Mouse (Mus musculus) left cerebral cortex, postnatal 25 days (tissue): ENCODE results near the gene Secisbp2. TPM values are rescaled to one million over a fixed set of nuclear protein-coding genes. Genes with fewer than 3 reads are reported as not detected.

Experiments
- DNase-seq, 2 experiments: peaks; one replicate each; pipeline ENCODE4 v3.0.0; 2022; ENCODE audit warnings: low spot score in 2 of 2, mixed read lengths in 1 of 2
- intact Hi-C: fragments of 180-260 bp; cut with DNase I; formaldehyde crosslinking; loops from one replicate; pipeline ENCODE4 v1.15.1; 2025
- total RNA-seq, 2 experiments: library from RNA; stranded (reverse); gene quantifications; 2 replicates each; pipeline ENCODE4 v1.2.3; 2021

Gene Secisbp2
- total RNA-seq, 2 experiments from 2014 or later = 19.4 to 20.3 TPM

DNA sequence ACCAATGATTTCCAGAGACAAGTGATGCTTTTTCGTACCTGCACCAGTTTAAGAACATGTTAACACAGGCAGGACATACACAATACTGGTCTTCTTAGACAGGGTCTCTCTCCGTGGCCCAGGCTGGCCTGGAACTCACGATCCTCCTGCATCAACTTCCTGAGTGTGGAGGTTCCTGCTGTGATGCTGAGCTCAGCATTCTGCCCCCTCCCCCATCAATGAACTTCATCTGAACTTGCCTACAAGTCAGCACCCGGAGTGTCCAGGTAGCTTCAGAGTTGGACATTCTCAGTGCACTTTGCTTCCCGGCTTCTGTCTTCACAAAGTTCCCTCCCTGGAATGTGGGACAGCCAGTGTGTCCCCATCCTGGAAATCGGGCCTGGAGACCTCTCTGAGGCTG, 73.1 kb downstream of the Secisbp2 start:
- DNase-seq = no peak
- intact Hi-C loops = no loop called here

DNA sequence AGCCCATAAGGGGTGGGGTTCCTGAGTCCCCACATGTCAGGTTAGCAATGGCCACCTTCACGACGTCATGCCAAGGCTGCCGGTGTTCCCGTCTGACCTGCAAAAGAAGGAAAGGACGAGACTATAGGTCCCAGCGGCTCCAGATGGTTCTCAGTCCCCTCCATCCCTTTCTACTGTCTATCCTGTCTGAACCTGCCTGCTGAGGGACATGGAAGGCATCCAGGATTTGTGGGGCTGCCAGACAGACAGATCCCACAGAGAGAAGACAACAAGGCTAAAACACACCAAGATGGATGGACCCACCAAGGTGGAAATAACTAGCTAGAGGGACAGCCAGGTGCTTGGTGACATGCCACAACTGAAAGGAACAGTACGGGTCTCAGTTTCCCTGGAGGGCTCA, 73.9 kb downstream of the Secisbp2 start:
- no peak for DNase-seq
- intact Hi-C loops = no loop called here

DNA sequence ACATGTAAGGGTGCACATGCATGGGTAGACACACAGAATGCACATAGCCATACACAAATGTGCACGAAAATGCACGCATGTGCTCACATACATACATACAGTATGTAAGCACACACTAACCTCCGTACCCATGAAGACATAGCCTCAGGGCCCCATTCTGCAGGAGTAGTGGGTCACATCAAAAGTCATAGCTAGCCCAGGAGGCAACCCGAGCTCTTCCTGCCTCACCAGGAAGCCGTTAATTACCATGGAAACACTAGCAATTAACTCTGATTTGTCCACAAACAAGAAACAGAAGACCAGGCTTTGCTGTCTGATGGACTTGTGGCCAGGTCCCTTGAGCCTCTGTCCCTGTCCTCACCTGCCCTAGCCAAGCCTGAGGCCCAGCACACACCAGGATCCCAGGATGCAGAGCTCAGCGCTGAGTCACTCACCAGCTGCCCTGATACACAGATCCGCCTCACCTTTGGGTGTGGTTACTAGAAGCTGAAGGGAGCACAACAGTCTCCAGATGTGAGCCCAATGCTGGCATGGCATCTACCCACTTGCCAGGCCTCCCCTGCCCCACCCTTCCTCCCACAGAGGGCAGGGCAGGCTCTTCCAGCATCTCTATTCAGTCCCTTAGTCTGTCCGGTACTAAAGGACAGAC, 74.6 kb downstream of the Secisbp2 start:
- intact Hi-C loops = no loop called here
- DNase-seq = no peak

DNA sequence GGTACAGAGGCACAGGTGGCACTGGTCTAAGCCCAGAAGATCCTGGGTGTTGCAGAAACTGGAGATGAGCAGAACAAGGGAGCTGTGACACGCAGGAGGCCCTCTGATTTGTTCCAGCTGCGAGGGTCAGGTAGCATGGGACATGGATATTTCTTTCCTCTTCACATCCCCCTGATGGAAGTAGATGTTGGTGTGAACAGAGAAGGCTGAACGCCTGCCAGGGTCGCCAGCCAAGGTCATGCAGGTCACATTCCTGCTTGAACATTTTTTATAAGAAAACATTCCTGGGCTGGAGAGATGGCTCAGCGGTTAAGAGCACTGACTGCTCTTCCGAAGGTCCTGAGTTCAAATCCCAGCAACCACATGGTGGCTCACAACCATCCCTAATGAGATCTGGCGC, 75.9 kb downstream of the Secisbp2 start:
- intact Hi-C loops = no loop called here
- DNase-seq = no peak

DNA sequence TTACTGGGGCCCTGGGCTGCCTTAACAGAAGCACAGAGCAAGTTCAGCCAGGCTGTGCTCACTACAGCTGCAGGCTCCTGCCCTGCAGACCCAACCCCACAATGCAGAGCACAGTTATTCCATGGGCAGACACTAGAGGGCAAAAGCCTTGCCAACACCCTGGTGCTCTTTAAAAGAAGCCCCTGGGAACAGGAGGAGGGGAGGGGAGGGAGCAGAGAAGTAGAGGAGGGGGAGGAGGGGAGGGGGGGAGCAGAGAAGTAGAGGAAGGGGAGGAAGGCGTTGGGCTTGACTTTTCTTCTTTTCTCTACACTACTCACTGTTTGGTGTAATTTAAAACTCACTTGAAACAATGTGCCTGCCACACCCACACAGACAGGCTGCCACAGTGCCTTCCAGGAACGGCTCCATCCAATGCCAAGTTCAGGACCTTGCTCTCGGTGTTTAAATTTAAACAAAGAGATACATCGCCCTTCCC, 78.4 kb downstream of the Secisbp2 start:
- intact Hi-C loops = no loop called here
- no peak for DNase-seq

DNA sequence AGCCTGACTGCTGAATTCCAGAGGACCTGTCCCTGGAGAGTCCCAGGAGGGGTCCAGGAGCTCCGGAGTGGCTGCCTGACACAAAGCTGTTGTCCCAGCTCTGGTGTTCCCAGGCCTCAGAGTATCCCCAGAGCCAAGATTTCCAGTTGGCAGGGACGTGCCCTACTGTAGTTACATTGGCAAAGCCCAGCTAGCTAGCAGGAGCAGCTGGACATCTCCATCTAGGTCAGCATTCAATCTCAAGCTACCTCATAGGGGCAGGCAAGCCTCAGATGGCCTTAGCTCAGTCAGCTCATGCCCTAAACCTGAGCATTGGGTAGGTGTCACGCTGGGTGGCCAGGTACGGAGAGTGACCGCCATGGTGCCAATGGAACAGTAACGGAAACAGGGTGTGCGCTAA, 80.0 kb downstream of the Secisbp2 start:
- DNase-seq = no peak
- intact Hi-C loops = no loop called here

DNA sequence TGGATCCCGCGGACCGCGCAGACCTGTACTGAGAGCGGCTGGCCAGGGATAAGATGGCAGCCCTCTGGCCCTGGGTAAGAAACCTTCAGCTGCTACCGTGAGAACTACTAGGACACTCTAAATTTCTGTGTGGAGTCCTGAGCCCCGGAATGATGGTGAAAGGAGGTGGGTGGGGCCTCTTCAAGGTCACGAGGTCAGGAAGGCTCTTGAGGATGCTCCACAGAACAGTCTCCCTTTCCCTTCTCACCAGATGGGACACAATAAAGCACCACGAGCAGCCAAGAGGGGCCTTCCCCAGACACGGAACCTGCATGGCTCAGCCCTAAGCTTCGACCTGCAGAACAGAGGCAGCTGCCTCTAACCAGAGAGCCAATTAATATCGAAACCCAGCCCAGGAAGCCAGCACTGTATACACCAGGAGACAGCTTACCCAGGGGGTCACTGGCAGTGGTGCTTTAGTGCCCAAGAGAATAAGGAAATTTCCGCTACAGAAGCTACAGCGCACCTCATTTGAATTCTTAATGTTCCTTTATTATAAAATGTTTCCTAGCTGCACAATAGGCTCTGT, 80.7 kb downstream of the Secisbp2 start:
- intact Hi-C loops = no loop called here
- no peak for DNase-seq

Other genes starting within 250 kb of the Secisbp2 start
- 1 to 10 TPM; 6.2 to 7.1 TPM for gene S1pr3, start 243.1 kb upstream of the Secisbp2 start, total RNA-seq
- gene Shc3, start 82.3 kb upstream of the Secisbp2 start, total RNA-seq = 100 to 1,000 TPM; 214 to 217 TPM
- gene Cks2, start 6.5 kb upstream of the Secisbp2 start, total RNA-seq = 1 to 10 TPM in 1 of 2 experiments, under 1 TPM in 1; 0.96 to 2.0 TPM
- gene Sema4d, start 142.1 kb downstream of the Secisbp2 start, total RNA-seq = 10 to 100 TPM; 86.3 to 97.1 TPM
- gene Gadd45g, start 195.0 kb downstream of the Secisbp2 start, total RNA-seq = 10 to 100 TPM; 11.6 to 16.9 TPM